In the genomic region with DNA sequence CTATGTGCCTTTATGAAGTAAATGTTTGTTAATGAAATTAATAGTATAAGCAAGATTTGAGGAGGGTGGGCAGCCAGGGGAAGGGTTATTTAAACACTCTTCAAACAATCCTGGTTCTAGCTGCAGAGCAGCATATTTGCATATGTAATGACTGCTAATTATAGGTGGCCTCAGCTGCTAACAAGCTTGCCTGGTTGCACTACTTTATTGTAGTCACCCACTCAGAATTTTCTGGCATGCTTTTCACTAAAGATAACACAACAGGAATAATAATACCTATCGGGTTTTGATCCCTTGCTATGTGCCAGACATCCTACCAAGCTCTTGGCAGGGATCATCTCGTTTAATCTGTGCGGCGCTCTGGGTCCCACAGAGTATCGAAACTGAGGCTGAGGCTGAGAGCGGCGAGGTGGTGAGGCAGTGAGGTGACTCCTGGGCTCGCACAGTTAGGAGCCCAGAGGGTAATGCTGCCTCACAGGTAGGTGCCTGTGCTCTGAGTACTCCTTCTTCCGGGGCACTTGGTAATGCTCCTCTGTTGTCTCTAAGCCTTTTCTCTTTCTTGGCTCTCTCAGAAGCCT, we compare ENCODE assay signal across 16 mouse cellular contexts.
DNase-seq lines count a peak whose midpoint lies in the region; ATAC-seq and TF ChIP-seq lines count a peak whose summit lies in the region.
"Had no signal": no experiment of that assay in that cellular context is flagged by ENCODE, and none has a peak within 500 bp of the region (broad histone marks: within the 10 kb centered on the region; RNA-seq: fewer than 3 reads in every experiment).

No protein-coding gene starts in this region.

- TF ChIP-seq CTCF in kidney, adult 2 months (conservative IDR thresholded peaks at IDR 0.05; ENCODE audit: insufficient read depth, insufficient read length, low read depth, low read length) = no peak

- no peaks in the 10 kb centered on the region for H3K36me3 ChIP-seq in heart, embryonic 12.5 days
- H3K36me3 ChIP-seq in hindbrain, embryonic 13.5 days = no peaks in the 10 kb centered on the region
- no peaks in the 10 kb centered on the region for H3K36me3 ChIP-seq in kidney, embryonic 16.5 days (ENCODE audit: insufficient read depth, low read length)
- H3K36me3 ChIP-seq in kidney, adult 2 months (ENCODE audit: control insufficient read depth, insufficient read depth, low read length) = no peaks in the 10 kb centered on the region
- H3K36me3 ChIP-seq: liver, embryonic 13.5 days had no signal

- H3K9ac ChIP-seq in heart, embryonic 12.5 days = peak overlapping the region; percentile 21
- no peak overlapping the region for H3K9ac ChIP-seq in hindbrain, embryonic 13.5 days
- no peak overlapping the region for H3K9ac ChIP-seq in kidney, embryonic 16.5 days (replicated peaks; ENCODE audit: low read length)
- H3K9ac ChIP-seq: liver, embryonic 13.5 days had no signal

- intact Hi-C loops in heart, postnatal 25 days (cut with DNase I) = no loop called here

- H3K4me3 ChIP-seq in heart, embryonic 12.5 days = no peak overlapping the region
- H3K4me3 ChIP-seq in hindbrain, embryonic 13.5 days = no peak overlapping the region
- H3K4me3 ChIP-seq in kidney, embryonic 16.5 days (ENCODE audit: low read length) = no peak overlapping the region
- H3K4me3 ChIP-seq in kidney, adult 2 months (ENCODE audit: insufficient read depth, low read depth, low read length) = no peak overlapping the region
- H3K4me3 ChIP-seq: limb, embryonic 10.5 days; liver, embryonic 13.5 days had no signal

- H3K4me1 ChIP-seq in heart, embryonic 12.5 days (replicated peaks) = peaks cover 100% of the 10 kb centered on the region
- H3K4me1 ChIP-seq in hindbrain, embryonic 13.5 days (replicated peaks) = peaks cover 94% of the 10 kb centered on the region
- peaks cover 65% of the 10 kb centered on the region for H3K4me1 ChIP-seq in kidney, embryonic 16.5 days (ENCODE audit: insufficient read depth, low read length)
- H3K4me1 ChIP-seq in kidney, adult 2 months (ENCODE audit: control insufficient read depth, insufficient read depth, low read length) = peaks cover 43% of the 10 kb centered on the region

- WGBS in heart, embryonic 12.5 days = 50% methylated on average over 9 of the region's 9 CpGs
- WGBS in hindbrain, embryonic 13.5 days = 42% methylated on average over 9 of the region's 9 CpGs
- WGBS in kidney, embryonic 16.5 days = 58% methylated on average over 9 of the region's 9 CpGs
- WGBS in kidney, adult 2 months = 77% methylated on average over 9 of the region's 9 CpGs

- H3K27ac ChIP-seq in heart, embryonic 12.5 days (ENCODE audit: poor library complexity, severe bottlenecking) = peak overlapping the region; percentile 34
- peak overlapping the region; percentile 63 for H3K27ac ChIP-seq in hindbrain, embryonic 13.5 days
- H3K27ac ChIP-seq in kidney, embryonic 16.5 days (ENCODE audit: low read length) = no peak overlapping the region
- H3K27ac ChIP-seq in kidney, adult 2 months (ENCODE audit: insufficient read depth, low read depth, low read length) = no peak overlapping the region
- H3K27ac ChIP-seq: limb, embryonic 10.5 days; liver, embryonic 13.5 days had no signal

- no peaks in the 10 kb centered on the region for H3K27me3 ChIP-seq in heart, embryonic 12.5 days (replicated peaks)
- no peaks in the 10 kb centered on the region for H3K27me3 ChIP-seq in hindbrain, embryonic 13.5 days
- H3K27me3 ChIP-seq in kidney, embryonic 16.5 days (ENCODE audit: insufficient read depth, low read length) = no peaks in the 10 kb centered on the region
- no peaks in the 10 kb centered on the region for H3K27me3 ChIP-seq in kidney, adult 2 months (replicated peaks; ENCODE audit: control insufficient read depth, insufficient read depth, low read length)
- H3K27me3 ChIP-seq: liver, embryonic 13.5 days had no signal

- no peak for ATAC-seq in heart, embryonic 12.5 days (ENCODE audit: insufficient number of reproducible peaks, low FRiP score)
- ATAC-seq in hindbrain, embryonic 13.5 days (ENCODE audit: low FRiP score) = no peak
- no peak for ATAC-seq in kidney, embryonic 16.5 days (ENCODE audit: low FRiP score, low TSS enrichment)

- no peak for TF ChIP-seq POLR2A in kidney, adult 2 months (IDR thresholded peaks at IDR 0.05; ENCODE audit: low read depth, low read length)

- H3K4me2 ChIP-seq in heart, embryonic 12.5 days = no peak overlapping the region
- no peak overlapping the region for H3K4me2 ChIP-seq in hindbrain, embryonic 13.5 days
- no peak overlapping the region for H3K4me2 ChIP-seq in kidney, embryonic 16.5 days (replicated peaks; ENCODE audit: low read depth, low read length)
- H3K4me2 ChIP-seq: liver, embryonic 13.5 days had no signal

- no peak for DNase-seq in heart, postnatal 25 days (ENCODE audit: low spot score)
- DNase-seq in layer of hippocampus, adult 9-11 months = peak; percentile 49
- DNase-seq in layer of hippocampus, postnatal 25 days (ENCODE audit: extremely low spot score in 1 of 2, low spot score in 1 of 2) = no peak
- peak; percentile 60 for DNase-seq in brain, adult 2 months (ENCODE audit: low read depth, low spot score)
- DNase-seq in kidney, adult 2 months = no peak
- DNase-seq: cerebellum, postnatal 25 days; heart, postnatal 4 days; kidney, adult 9 months; liver, embryonic 13.5 days; lung, postnatal 36 days; right cerebral cortex, postnatal 14 days; thymus, adult 2 months had no signal

- H3K9me3 ChIP-seq in heart, embryonic 12.5 days (replicated peaks) = no peaks in the 10 kb centered on the region
- H3K9me3 ChIP-seq in hindbrain, embryonic 13.5 days = no peaks in the 10 kb centered on the region
- H3K9me3 ChIP-seq in kidney, embryonic 16.5 days (ENCODE audit: low read length) = no peaks in the 10 kb centered on the region
- H3K9me3 ChIP-seq: limb, embryonic 10.5 days; liver, embryonic 13.5 days had no signal

Comparison
In these comparisons a context has a peak if more than half of its experiments do, and no peak if none do; other contexts are left out.
1. DNase-seq: peak in layer of hippocampus, adult 9-11 months (single experiment) and brain, adult 2 months (single experiment); none in heart, postnatal 25 days (single experiment), layer of hippocampus, postnatal 25 days (0 of 2) and kidney, adult 2 months (single experiment).
2. H3K27ac ChIP-seq: peak in heart, embryonic 12.5 days (single experiment) and hindbrain, embryonic 13.5 days (single experiment); none in kidney, embryonic 16.5 days (single experiment) and kidney, adult 2 months (single experiment).